Mouse (Mus musculus) brain, embryonic 18.5 days (tissue): ENCODE measurements around the gene Olfr478.
"Not testable (repeated sequence)": the region's sequence is repeated elsewhere in the genome, so short reads cannot be mapped to it uniquely, and the experiment has no call there.

Experiments
- DNase-seq: peaks from one replicate; pipeline ENCODE4 v3.0.0-alpha.2; 2012; ENCODE audit warnings: low read depth, low spot score

Olfr478 gene

DNA sequence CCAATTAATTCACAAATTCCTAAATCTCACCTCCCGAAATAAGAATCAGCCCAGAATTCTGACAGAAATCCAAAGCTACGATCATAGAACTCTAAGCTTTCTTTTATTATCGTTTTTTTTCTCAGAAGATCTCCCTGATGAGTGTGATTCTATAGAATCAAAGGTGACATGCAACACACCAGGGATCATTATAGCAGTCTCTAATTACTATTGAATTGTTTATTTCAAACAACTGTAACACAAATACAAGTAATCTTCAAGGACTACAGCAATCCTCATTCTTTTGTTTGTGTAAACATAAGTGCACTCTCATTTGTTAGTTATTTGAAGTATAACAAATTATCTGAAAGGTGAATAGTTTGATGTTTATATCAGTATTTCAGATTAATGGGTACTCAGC, at the start of gene Olfr478:
TSS of gene Olfr478 (minus strand) at position 101 of the 400 bp plus-strand sequence.
- no peak for DNase-seq

DNA sequence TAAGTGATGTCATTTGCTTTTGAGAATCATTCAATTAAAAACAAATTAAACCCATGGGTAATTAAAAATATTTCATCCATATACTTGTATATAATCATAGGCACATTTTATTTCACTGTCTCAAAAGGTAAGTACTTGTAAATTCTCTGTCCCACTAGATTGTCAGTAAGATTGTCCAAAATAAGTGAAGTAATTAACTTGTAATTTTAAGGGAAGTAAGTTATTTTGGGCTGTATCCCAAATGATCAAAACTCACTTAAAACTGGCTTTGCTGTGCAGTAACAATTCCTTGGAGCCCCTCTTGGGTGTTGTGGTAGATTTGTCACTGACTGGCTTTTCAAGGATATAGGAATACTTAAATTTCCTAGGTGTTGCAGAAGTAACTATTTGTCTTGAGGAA, 45.8 kb upstream of the Olfr478 start, which contains the start of gene Olfr481:
TSS of gene Olfr481 (plus strand) at position 301 of the 400 bp plus-strand sequence.
- no peak for DNase-seq

DNA sequence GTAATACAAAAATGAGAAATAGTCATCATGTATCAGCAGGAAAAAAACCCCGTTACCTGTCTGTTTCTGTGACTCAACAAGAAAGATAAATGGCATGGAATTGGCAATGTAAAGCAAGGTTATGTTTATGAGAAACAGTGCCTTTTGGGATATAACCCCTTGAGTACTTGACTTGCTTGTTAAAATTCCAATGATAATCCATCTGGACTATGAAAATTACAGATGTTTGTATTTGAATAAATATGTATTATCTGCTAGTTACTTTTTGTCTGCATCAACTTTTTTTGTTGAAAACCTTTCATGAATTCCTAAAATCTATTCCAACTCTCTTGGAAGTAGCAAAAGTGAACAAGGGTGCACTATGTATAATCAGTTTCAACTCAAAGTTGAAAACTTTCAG, 33.5 kb upstream of the Olfr478 start, which contains the start of gene Olfr480:
TSS of gene Olfr480 (minus strand) at position 101 of the 400 bp plus-strand sequence.
- no peak for DNase-seq

DNA sequence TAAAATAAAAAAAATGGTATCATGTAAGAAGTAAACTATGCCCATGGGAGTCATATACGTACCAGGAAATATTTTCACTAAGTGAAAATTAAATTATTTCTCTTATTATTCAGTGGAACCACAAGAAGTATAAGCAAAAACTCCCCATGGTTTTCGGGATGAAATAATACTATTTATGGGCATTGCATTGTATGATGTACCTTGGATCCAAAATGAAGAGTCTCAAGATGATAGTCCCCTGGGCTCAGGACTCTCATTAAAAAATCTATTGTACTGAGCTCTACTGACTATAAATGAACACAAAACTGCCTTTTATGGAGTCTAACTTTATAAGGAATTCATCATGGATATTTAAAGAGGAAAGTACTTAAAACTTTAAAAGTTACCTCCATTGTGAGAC, 16.6 kb upstream of the Olfr478 start, which contains the start of gene Olfr479:
TSS of gene Olfr479 (plus strand) at position 301 of the 400 bp plus-strand sequence.
- no peak for DNase-seq

DNA sequence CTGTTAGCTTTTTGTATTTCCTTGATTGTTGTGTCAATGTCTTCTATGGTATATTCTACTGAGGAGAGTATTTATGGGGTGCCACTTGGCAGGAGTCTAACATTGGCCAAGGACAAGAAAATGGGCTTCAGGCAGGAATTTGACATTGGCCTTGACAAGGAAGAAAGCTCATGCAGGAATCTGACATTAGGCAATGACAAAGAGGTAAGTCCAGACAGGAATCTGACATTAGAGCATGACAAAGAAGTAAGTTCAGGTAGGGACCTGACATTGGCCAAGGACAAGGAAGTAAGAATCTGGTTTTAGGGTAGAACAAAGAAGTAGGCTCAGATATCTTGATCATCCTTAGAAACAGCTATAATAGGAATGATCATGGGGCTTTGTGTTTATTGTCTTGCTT, 19.5 kb downstream of the Olfr478 start:
- not testable (repeated sequence) for DNase-seq

DNA sequence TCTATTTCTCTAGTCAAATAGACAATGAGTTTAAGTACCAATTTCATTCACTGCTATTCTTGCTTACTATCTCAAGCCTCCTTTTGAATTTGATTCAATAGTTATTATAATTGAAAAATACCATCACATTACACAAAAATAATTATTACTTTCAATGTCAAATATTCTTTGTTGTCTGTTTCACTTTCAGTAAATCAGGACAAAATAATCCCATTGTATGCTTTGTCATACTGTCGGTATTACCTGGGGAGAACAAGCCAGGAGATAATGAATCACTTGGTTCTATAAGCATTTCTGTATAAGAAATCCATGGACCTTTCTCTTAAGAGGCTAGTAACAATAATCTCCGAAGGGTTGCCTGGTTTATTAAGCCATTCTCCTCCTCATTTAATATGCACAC, 47.4 kb downstream of the Olfr478 start, which contains the start of gene Olfr477:
TSS of gene Olfr477 (plus strand) at position 301 of the 400 bp plus-strand sequence.
- no peak for DNase-seq
